Mouse (Mus musculus) testis, adult 2 months (tissue): ENCODE results near the gene Cyp2c55. TPM values are rescaled to one million over a fixed set of nuclear protein-coding genes. Genes with fewer than 3 reads are reported as not detected.

Experiments used
- H3K27ac ChIP-seq: fragments of 200-500 bp; 2 replicates; pipeline ENCODE4 v1.5.1; 2012; ENCODE audit warnings: low read depth, low read length; ENCODE audit not compliant: control insufficient read depth, insufficient read depth
- H3K27me3 ChIP-seq: fragments of 200-500 bp; 2 replicates; pipeline ENCODE4 v1.6.1; 2012; ENCODE audit warnings: mild to moderate bottlenecking, low read length, moderate library complexity; ENCODE audit not compliant: control insufficient read depth, insufficient read depth
- H3K36me3 ChIP-seq: fragments of 200-500 bp; 2 replicates; pipeline ENCODE4 v1.6.1; 2012; ENCODE audit warnings: mild to moderate bottlenecking, low read length; ENCODE audit not compliant: control insufficient read depth, insufficient read depth
- H3K4me1 ChIP-seq: fragments of 200-500 bp; 2 replicates; pipeline ENCODE4 v1.6.1; 2012; ENCODE audit warnings: low read length; ENCODE audit not compliant: control insufficient read depth, insufficient read depth
- H3K4me3 ChIP-seq: fragments of 200-500 bp; 2 replicates; pipeline ENCODE4 v1.5.1; 2012; ENCODE audit warnings: low read depth, mild to moderate bottlenecking, low read length, moderate library complexity, mixed read lengths; ENCODE audit not compliant: control insufficient read depth
- CTCF ChIP-seq: fragments of 200-500 bp; IDR thresholded peaks from 2 replicates; pipeline ENCODE4 v1.5.1; 2012; ENCODE audit warnings: low read depth, mild to moderate bottlenecking, inconsistent platforms, low read length, moderate library complexity; ENCODE audit not compliant: control insufficient read depth, insufficient read depth, insufficient replicate concordance
- POLR2A ChIP-seq: fragments of 200-500 bp; IDR thresholded peaks from 2 replicates; pipeline ENCODE4 v1.6.1; 2012; ENCODE audit warnings: low read depth, mild to moderate bottlenecking, inconsistent platforms, low read length, moderate library complexity; ENCODE audit not compliant: control insufficient read depth
- polyA plus RNA-seq: library from polyadenylated mRNA; depleted of rRNA; stranded (reverse); fragments of >200 nt; gene quantifications from 2 replicates; pipeline ENCODE4 v1.2.3, GENCODE M21; 2012; rRNA removed

Cyp2c55 gene
- polyA plus RNA-seq: 0.37 and 0.93 TPM in 2 replicates

DNA sequence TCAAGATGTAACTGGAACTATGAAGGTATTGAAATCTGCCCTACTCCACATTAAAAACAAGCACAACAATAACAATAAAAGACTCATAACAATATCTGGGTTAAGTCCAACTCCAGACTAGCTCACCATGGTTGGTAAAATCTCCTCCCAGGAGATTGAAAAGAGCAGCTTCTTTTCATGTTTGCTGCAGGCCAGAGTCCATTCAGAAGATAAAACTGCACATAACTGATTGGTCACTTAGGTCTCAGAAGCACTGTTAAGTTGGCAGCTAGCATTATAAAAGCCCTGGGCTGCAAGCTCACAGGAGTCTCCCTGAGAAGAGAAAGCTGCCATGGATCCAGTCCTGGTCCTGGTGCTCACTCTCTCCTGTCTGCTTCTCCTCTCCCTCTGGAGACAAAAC is at the start of gene Cyp2c55:
Gene Cyp2c55, plus strand, starts transcription at position 305 of the 400 bp plus-strand sequence.
- TF ChIP-seq POLR2A: no peak
- TF ChIP-seq CTCF: no peak
- no peak within 1 kb of the TSS for H3K27ac ChIP-seq
- H3K4me1 ChIP-seq: no peaks in the 10 kb centered on the region
- H3K36me3 ChIP-seq: no peaks in the 10 kb centered on the region
- H3K27me3 ChIP-seq: no peaks in the 10 kb centered on the region
- no peak within 1 kb of the TSS for H3K4me3 ChIP-seq

DNA sequence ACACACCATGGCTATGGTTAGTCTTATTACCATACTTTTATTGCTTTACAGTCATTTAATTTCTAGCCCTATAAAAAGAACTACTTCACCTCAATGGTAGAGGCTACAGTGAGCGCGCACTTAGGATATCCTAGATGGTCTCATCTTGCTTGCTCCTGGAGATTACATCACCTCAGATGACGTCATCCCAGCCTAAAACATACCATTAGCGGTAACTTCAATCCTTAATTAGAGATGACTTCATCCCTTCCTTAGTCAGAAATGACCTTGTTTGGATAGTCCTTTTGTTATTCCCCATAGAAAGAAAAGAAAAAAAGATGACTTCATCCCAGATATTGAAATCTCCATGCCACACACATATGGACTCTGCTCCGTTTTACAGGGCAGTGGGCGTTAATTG is 36.1 kb upstream of the Cyp2c55 start:
- Histone ChIP-seq H3K36me3 (no peaks in the 10 kb centered on the region), H3K27ac (no peak overlapping the region), H3K4me1 (no peaks in the 10 kb centered on the region), H3K27me3 (no peaks in the 10 kb centered on the region), H3K4me3 (no peak overlapping the region)
- TF ChIP-seq POLR2A (no peak), CTCF (no peak)

GRCm38 (mm10) chr19:38972581-38972980 is 34.2 kb upstream of the Cyp2c55 start:
- H3K27me3 ChIP-seq: no peaks in the 10 kb centered on the region
- no peak for TF ChIP-seq POLR2A
- no peak for TF ChIP-seq CTCF
- no peak overlapping the region for H3K27ac ChIP-seq
- no peaks in the 10 kb centered on the region for H3K36me3 ChIP-seq
- no peak overlapping the region for H3K4me3 ChIP-seq
- H3K4me1 ChIP-seq: no peaks in the 10 kb centered on the region

DNA sequence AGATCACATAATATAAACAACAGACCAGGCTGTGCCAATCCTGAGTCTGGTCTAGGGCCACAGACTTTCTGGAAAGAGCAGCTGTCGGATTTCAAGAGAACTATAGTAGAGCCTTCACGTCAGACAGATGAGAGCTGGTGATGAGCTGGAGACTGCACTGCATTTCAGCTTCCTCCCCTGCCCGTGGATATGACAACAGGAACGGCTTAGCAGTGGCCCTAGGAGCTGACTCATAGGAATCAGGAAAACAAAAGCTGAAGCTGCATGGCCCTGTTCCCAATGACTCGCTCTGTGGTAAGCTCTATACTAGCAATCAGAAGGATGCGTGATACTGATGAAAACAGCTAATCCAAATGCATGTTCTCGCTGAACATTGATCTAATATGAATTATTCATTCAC is 33.2 kb upstream of the Cyp2c55 start:
- Histone ChIP-seq H3K36me3 (no peaks in the 10 kb centered on the region), H3K27ac (no peak overlapping the region), H3K4me1 (no peaks in the 10 kb centered on the region), H3K4me3 (no peak overlapping the region), H3K27me3 (no peaks in the 10 kb centered on the region)
- TF ChIP-seq CTCF (no peak), POLR2A (no peak)

DNA sequence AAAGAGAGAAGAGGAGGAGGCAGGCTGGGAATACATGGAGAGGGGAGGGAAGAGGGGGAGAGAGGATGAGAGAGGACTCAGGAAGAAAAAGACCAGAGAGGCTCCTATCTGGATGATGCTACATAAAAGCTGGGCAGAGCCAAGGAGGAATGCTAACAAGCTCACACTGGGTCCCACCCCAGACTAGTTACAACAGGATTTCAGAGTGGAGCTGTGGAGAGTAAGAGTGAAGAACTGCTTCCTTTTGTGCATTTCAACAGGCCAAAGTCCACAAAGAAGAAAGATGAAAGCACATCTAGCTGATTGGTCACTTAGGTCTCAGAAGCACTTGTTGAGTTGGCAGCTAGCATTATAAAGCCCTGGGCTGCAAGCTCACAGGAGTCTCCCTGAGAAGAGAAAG is 30.6 kb upstream of the Cyp2c55 start:
- no peak overlapping the region for H3K4me3 ChIP-seq
- no peak for TF ChIP-seq POLR2A
- no peak for TF ChIP-seq CTCF
- H3K4me1 ChIP-seq: no peaks in the 10 kb centered on the region
- H3K27ac ChIP-seq: no peak overlapping the region
- H3K27me3 ChIP-seq: no peaks in the 10 kb centered on the region
- no peaks in the 10 kb centered on the region for H3K36me3 ChIP-seq

GRCm38 (mm10) chr19:38981966-38982365 is 24.9 kb upstream of the Cyp2c55 start:
- Histone ChIP-seq H3K36me3 (no peaks in the 10 kb centered on the region), H3K27ac (no peak overlapping the region), H3K4me3 (no peak overlapping the region), H3K4me1 (no peaks in the 10 kb centered on the region), H3K27me3 (no peaks in the 10 kb centered on the region)
- TF ChIP-seq POLR2A: no peak
- no peak for TF ChIP-seq CTCF

GRCm38 (mm10) chr19:38998248-38998647 is 8.6 kb upstream of the Cyp2c55 start:
- H3K36me3 ChIP-seq: no peaks in the 10 kb centered on the region
- no peaks in the 10 kb centered on the region for H3K4me1 ChIP-seq
- H3K27me3 ChIP-seq: no peaks in the 10 kb centered on the region
- TF ChIP-seq POLR2A (no peak), CTCF (no peak)
- no peak overlapping the region for H3K4me3 ChIP-seq
- no peak overlapping the region for H3K27ac ChIP-seq

DNA sequence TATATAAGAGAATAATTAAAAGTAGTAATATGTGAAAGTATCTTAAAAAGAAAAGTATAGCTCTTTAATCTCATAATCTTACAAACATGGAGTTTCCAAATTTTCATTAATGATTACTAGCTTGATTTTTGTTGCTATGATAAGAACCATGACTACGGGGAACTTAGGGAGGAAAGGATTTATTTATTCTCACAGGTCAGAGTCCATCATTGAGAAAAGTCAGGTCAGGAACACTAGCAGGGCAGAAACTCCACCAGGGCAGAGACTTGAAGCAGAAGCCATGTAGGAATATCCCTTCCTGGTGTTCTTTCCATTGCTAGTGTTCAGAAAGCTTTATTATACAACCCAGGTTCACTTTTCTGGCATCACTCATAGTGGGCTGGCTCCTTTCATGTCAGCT is 8.1 kb upstream of the Cyp2c55 start:
- TF ChIP-seq CTCF (no peak), POLR2A (no peak)
- Histone ChIP-seq H3K4me1 (no peaks in the 10 kb centered on the region), H3K27me3 (no peaks in the 10 kb centered on the region), H3K4me3 (no peak overlapping the region), H3K36me3 (no peaks in the 10 kb centered on the region), H3K27ac (no peak overlapping the region)
